Mouse (Mus musculus) Patski (cell line): ENCODE measurements around the gene Dmrta1. TPM values are rescaled to one million over a fixed set of nuclear protein-coding genes. Genes with fewer than 3 reads are reported as not detected.

ENCODE experiments used
- ATAC-seq: fragments of 100-300 bp; one replicate; pipeline ENCODE4 v1.8.0; 2021
- CTCF ChIA-PET: fragments of 350-600 bp; sonication (Branson Sonifier 250); formaldehyde crosslinking; loops from one replicate; lab custom pipeline; 2022; ENCODE audit warnings: inconsistent platforms; lab: Charles Lee
- POLR2A ChIA-PET: fragments of 350-600 bp; sonication (Branson Sonifier 250); formaldehyde crosslinking; loops from one replicate; lab custom pipeline; 2022; ENCODE audit warnings: antibody characterized with exemption, inconsistent platforms; lab: Charles Lee
- DNase-seq: peaks from one replicate; pipeline ENCODE4 v3.0.0-alpha.2; 2011; ENCODE audit warnings: low read depth, low spot score
- H3K27me3 ChIP-seq: fragments of 371-371 bp; one replicate; pipeline ENCODE4 v1.5.1; 2021
- CTCF ChIP-seq: fragments of 100-300 bp; IDR thresholded peaks from one replicate; pipeline ENCODE4 v1.5.1; 2021
- in situ Hi-C: fragments of 300-500 bp; cut with MboI; formaldehyde crosslinking; loops from 3 replicates; pipeline ENCODE4 v1.11.1; 2018; ENCODE audit warnings: low pct_unique_long_range_greater_than_20kb, mixed read lengths
- polyA plus RNA-seq: library from polyadenylated mRNA; unstranded; gene quantifications from one replicate; pipeline ENCODE4 v1.2.3, GENCODE M21; 2021

The Dmrta1 gene
- 0.04 TPM for polyA plus RNA-seq

DNA sequence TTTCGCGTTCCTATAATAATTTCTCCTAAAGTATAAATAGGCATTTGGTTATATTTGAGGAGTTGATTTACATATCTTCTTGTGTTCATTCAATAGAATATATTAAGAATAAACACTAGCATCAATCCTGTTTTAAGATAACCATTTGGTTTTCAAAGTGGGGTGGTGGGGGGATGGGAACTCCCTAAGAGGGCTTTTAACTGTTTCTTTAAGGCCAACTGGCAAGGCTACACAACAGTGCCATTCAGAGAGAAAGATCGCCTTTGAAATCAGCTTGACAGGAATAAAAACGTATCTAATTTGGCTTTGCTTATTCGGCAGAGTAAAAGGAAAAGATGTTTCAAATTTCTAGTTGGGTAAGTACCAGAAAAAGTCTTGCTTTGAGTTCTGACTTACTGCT, at the start of gene Dmrta1:
Dmrta1 (plus strand) TSS at position 242 of the 400 bp plus-strand sequence.
- DNase-seq: no peak
- ATAC-seq: no peak
- ChIA-PET POLR2A (no interaction called here), CTCF (no interaction called here)
- no peak for TF ChIP-seq CTCF
- in situ Hi-C loops: loop anchor here (25.0 kb wide), 1 partner anchor 842 kb away; the partner anchor contains the start of genes Ifna4, Ifna5 and Ifna6
- no peaks in the 10 kb centered on the region for H3K27me3 ChIP-seq

DNA sequence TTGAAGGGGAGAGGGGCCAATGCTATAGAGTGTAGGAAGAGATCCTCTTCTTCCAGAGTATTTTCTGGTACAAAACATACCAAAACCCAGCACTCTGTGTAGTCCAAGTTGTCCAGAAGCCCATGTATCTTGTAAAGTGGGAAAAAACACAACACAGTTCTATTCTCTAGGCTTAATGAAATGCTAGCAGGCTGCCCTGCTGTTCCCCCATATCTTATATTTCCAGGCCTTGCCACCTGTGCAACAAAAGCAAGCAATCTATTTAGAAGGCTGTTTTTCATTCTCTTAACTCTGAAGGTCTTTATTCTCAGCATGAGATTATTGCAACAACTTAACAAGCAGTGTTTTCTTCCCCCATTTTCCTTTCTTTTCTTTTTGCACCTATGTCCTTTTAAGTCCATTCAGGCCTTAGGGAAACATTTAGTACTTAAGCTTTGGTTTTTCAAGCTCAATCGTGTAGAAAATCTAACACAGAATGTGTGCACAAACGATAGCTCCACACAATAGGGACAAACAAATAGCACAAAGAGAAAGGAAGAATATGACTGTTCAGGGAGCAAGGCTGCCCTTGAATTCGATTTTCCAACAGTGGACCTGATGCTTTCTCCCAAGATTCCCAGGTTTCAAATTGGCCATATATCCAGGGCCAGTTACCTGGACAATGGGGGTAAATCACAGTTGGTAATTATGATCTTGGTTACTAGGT, 48.7 kb upstream of the Dmrta1 start:
- CTCF ChIA-PET: interaction anchor here (1.4 kb wide), 1 partner anchor 8 kb away, joined by 3 read pairs; no protein-coding TSS in a partner anchor
- no peak for ATAC-seq
- POLR2A ChIA-PET: no interaction called here
- no peak for DNase-seq
- H3K27me3 ChIP-seq: no peaks in the 10 kb centered on the region
- in situ Hi-C loops: no loop called here
- TF ChIP-seq CTCF: no peak

- TF ChIP-seq CTCF: no peak
- POLR2A ChIA-PET: no interaction called here
- CTCF ChIA-PET: no interaction called here
- ATAC-seq (no peak), DNase-seq (no peak)
- no peaks in the 10 kb centered on the region for H3K27me3 ChIP-seq
- in situ Hi-C loops: no loop called here
Observed at GRCm38 (mm10) chr4:89631560-89631959, 47.7 kb upstream of the Dmrta1 start.

DNA sequence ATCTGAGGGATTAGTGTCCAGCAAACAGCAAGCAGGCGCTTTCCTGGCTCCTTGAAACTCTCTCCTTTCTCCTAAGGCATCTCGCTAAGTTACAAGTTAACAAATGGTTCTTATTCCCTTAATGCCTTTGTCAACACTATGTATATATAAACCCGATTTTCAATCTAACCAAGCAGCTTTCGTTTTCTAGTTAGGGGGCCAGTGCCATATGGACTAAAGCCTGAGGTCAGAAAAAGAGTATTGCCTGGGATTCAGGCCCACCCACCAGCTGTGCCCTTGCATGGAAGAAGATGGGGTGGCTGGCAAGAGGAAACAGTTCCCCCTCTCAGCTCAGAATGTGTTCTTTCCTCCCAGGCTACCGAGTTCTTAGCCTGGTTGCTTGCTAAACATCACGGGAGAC, 40.6 kb upstream of the Dmrta1 start:
- POLR2A ChIA-PET: no interaction called here

GRCm38 (mm10) chr4:89644235-89645115, 34.8 kb upstream of the Dmrta1 start:
- TF ChIP-seq CTCF: no peak
- no peaks in the 10 kb centered on the region for H3K27me3 ChIP-seq
- ChIA-PET CTCF (no interaction called here), POLR2A (no interaction called here)
- in situ Hi-C loops: no loop called here
- ATAC-seq (no peak), DNase-seq (no peak)

More for the DNA sequence above, 40.6 kb upstream of the Dmrta1 start:
- in situ Hi-C loops: no loop called here
- H3K27me3 ChIP-seq: no peaks in the 10 kb centered on the region
- TF ChIP-seq CTCF: no peak
- CTCF ChIA-PET: interaction anchor here (1.0 to 1.3 kb wide), 2 partner anchors 9 to 18 kb away, joined by 3 read pairs; no protein-coding TSS in a partner anchor
- no peak for DNase-seq
- ATAC-seq: no peak

- TF ChIP-seq CTCF: no peak
- POLR2A ChIA-PET: no interaction called here
- in situ Hi-C loops: no loop called here
- DNase-seq (no peak), ATAC-seq (no peak)
- CTCF ChIA-PET: interaction anchor here (1.3 kb wide), 1 partner anchor 28 kb away, joined by 4 read pairs; no protein-coding TSS in a partner anchor
- no peaks in the 10 kb centered on the region for H3K27me3 ChIP-seq
Observed at GRCm38 (mm10) chr4:89650352-89651311, 28.6 kb upstream of the Dmrta1 start.

DNA sequence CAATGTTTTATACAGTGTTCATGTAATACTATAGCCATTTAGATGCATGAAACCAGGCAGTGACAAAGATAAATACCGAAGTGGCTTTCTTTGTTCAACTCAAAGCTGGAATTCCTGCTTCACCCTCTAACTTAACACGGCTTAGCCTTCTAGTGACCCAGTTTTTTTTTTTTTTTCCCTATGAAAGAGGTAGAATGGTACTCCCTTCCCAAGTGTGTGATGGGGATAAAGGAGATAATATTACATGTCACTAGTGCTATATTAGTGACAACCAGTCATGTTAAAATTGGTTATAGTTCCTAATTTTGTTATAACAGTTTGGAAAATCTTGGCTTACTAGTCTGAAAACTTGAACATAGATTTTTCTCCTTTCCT, 27.9 kb upstream of the Dmrta1 start:
- TF ChIP-seq CTCF: no peak
- no peaks in the 10 kb centered on the region for H3K27me3 ChIP-seq
- ATAC-seq (no peak), DNase-seq (no peak)
- CTCF ChIA-PET: interaction anchor here (1.3 kb wide), 1 partner anchor 27 kb away, joined by 4 read pairs; no protein-coding TSS in a partner anchor
- in situ Hi-C loops: no loop called here
- POLR2A ChIA-PET: no interaction called here

DNA sequence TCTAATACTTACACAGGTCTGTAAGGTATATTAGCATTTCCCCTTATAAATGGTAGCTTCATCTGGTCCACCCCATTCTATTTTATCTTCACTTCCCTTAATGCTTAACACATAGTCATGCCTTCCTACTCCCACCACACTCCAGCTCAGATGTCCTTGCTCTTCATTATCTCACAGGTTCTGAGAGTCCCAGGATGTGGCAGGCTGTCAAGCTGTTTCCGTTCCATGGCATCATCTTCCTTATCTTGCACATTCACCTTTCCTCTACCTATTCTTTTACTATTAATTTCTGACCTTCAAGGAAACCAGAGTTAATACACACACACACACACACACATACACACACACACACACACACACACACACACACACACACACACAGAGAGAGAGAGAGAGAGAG, 27.5 kb upstream of the Dmrta1 start:
- H3K27me3 ChIP-seq: no peaks in the 10 kb centered on the region
- no peak for DNase-seq
- no peak for ATAC-seq
- in situ Hi-C loops: no loop called here
- TF ChIP-seq CTCF: no peak
- ChIA-PET POLR2A (no interaction called here), CTCF (interaction anchor here (1.3 kb wide), 1 partner anchor 27 kb away, joined by 4 read pairs; no protein-coding TSS in a partner anchor)

- DNase-seq (no peak), ATAC-seq (no peak)
- no peak for TF ChIP-seq CTCF
Observed at GRCm38 (mm10) chr4:89663406-89663805, 15.8 kb upstream of the Dmrta1 start.

GRCm38 (mm10) chr4:89674711-89675110, 4.5 kb upstream of the Dmrta1 start:
- in situ Hi-C loops: loop anchor here (25.0 kb wide), 1 partner anchor 837 kb away; the partner anchor contains the start of genes Ifna4, Ifna5 and Ifna6
- ATAC-seq: no peak
- no peak for TF ChIP-seq CTCF
- CTCF ChIA-PET: no interaction called here
- no peaks in the 10 kb centered on the region for H3K27me3 ChIP-seq
- DNase-seq: no peak
- POLR2A ChIA-PET: no interaction called here

More at GRCm38 (mm10) chr4:89663406-89663805, 15.8 kb upstream of the Dmrta1 start:
- POLR2A ChIA-PET: no interaction called here
- in situ Hi-C loops: no loop called here
- CTCF ChIA-PET: interaction anchor here (1.3 kb wide), 1 partner anchor 11 kb away, joined by 3 read pairs; no protein-coding TSS in a partner anchor
- H3K27me3 ChIP-seq: peaks cover 3% of the 10 kb centered on the region
